Mouse (Mus musculus) olfactory bulb, adult 2 months (tissue): Measurements from ENCODE around the gene Btbd35f2. TPM values are rescaled to one million over a fixed set of nuclear protein-coding genes. Genes with fewer than 3 reads are reported as not detected.
"Not testable (repeated sequence)": the region's sequence is repeated elsewhere in the genome, so short reads cannot be mapped to it uniquely, and the experiment has no call there.

ENCODE experiments used
- H3K27ac ChIP-seq: fragments of 200-500 bp; 2 replicates; pipeline ENCODE4 v1.5.1; 2012; ENCODE audit warnings: low read depth, low read length; ENCODE audit not compliant: insufficient read depth
- H3K4me1 ChIP-seq: fragments of 200-500 bp; 2 replicates; pipeline ENCODE4 v1.6.1; 2012; ENCODE audit warnings: low read length; ENCODE audit not compliant: control insufficient read depth, insufficient read depth
- H3K4me3 ChIP-seq: fragments of 200-500 bp; 2 replicates; pipeline ENCODE4 v1.5.1; 2012; ENCODE audit warnings: mild to moderate bottlenecking, low read depth, low read length, moderate library complexity; ENCODE audit not compliant: insufficient read depth
- WGBS: fragments of 180-500 bp; shearing (Covaris S2); methylation state at CpG from one replicate; pipeline ENCODE4 v1.1.7; 2018; 5-methylcytosine and 5-hydroxymethylcytosine counted together
- polyA plus RNA-seq: library from polyadenylated mRNA; stranded (reverse); fragments of >200 nt; gene quantifications from 2 replicates; pipeline ENCODE4 v1.2.4, GENCODE M21; 2012; ENCODE audit warnings: low replicate concordance; ENCODE audit not compliant: missing spikeins, insufficient read depth, insufficient read length

Gene Btbd35f2
- polyA plus RNA-seq = not detected in 2 replicates

- not testable (repeated sequence) for H3K27ac ChIP-seq, H3K4me3 ChIP-seq, H3K4me1 ChIP-seq
- no CpG with 5 or more reads among the region's 3 CpGs for whole genome bisulfite sequencing
These were observed at the start of gene Btbd35f2 for GRCm38 (mm10) chrX:32278094-32278493. Btbd35f2 (plus strand) TSS chrX:32278394.

Other genes starting within 250 kb of the Btbd35f2 start
- not detected in 2 replicates for gene Btbd35f22, start 230.6 kb upstream of the Btbd35f2 start, polyA plus RNA-seq